Mouse (Mus musculus): ENCODE measurements around the gene Rnf225. TPM values are rescaled to one million over a fixed set of nuclear protein-coding genes. Genes with fewer than 3 reads are reported as not detected.

The Rnf225 gene
- polyA plus RNA-seq, 1 experiment from 2014 or later, result 0.59 TPM

- 4% methylated on average over 29 of the region's 29 CpGs for WGBS
- Histone ChIP-seq H3K4me3 (ENCODE audit: low read depth, low read length) (peak overlapping the region; percentile 42), H3K27ac (replicated peaks; ENCODE audit: low read depth, low read length) (peak overlapping the region; percentile 24; the same call in 1 of the 2 replicates), H3K27me3 (ENCODE audit: control insufficient read depth, insufficient read depth, low read length) (no peaks in the 10 kb centered on the region), H3K9ac (ENCODE audit: low read length) (peak overlapping the region; percentile 55), H3K36me3 (ENCODE audit: control insufficient read depth, insufficient read depth, low read length) (no peaks in the 10 kb centered on the region), H3K4me2 (ENCODE audit: low read depth, severe bottlenecking) (peak overlapping the region; percentile 39), H3K9me3 (ENCODE audit: control insufficient read depth, low read length) (no peaks in the 10 kb centered on the region), H3K4me1 (ENCODE audit: control insufficient read depth, insufficient read depth, low read length) (peaks cover 2% of the 10 kb centered on the region; the same call in 1 of the 2 replicates)
- peak; percentile 78 for DNase-seq (ENCODE audit: low spot score)
- peak; percentile 78 for ATAC-seq (ENCODE audit: insufficient number of reproducible peaks, low FRiP score, low TSS enrichment, low read depth)
These were observed 34.4 kb downstream of the Rnf225 start for GRCm38 (mm10) chr7:12961511-12962141.

GRCm38 (mm10) chr7:12965678-12966091, 38.5 kb downstream of the Rnf225 start, which contains the start of gene Zfp324:
Gene Zfp324, plus strand, starts transcription at chr7:12965838.
- peak within 1 kb of the TSS; percentile 89 for H3K9ac ChIP-seq (ENCODE audit: low read length)
- H3K27ac ChIP-seq (replicated peaks; ENCODE audit: low read depth, low read length), result peak within 1 kb of the TSS; percentile 75
- H3K9me3 ChIP-seq (ENCODE audit: control insufficient read depth, low read length), result no peaks in the 10 kb centered on the region
- peaks cover 3% of the 10 kb centered on the region for H3K36me3 ChIP-seq (ENCODE audit: control insufficient read depth, insufficient read depth, low read length)
- 0% methylated on average over 23 of the region's 23 CpGs for WGBS
- DNase-seq (ENCODE audit: low spot score) (peak; percentile 88), ATAC-seq (ENCODE audit: insufficient number of reproducible peaks, low FRiP score, low TSS enrichment, low read depth) (peak; percentile 87)
- H3K4me2 ChIP-seq (ENCODE audit: low read depth, severe bottlenecking), result peak within 1 kb of the TSS; percentile 91
- H3K4me1 ChIP-seq (ENCODE audit: control insufficient read depth, insufficient read depth, low read length), result peaks cover 6% of the 10 kb centered on the region; the same call in 1 of the 2 replicates
- H3K4me3 ChIP-seq (ENCODE audit: low read depth, low read length), result peak within 1 kb of the TSS; percentile 86
- no peaks in the 10 kb centered on the region for H3K27me3 ChIP-seq (ENCODE audit: control insufficient read depth, insufficient read depth, low read length)

DNA sequence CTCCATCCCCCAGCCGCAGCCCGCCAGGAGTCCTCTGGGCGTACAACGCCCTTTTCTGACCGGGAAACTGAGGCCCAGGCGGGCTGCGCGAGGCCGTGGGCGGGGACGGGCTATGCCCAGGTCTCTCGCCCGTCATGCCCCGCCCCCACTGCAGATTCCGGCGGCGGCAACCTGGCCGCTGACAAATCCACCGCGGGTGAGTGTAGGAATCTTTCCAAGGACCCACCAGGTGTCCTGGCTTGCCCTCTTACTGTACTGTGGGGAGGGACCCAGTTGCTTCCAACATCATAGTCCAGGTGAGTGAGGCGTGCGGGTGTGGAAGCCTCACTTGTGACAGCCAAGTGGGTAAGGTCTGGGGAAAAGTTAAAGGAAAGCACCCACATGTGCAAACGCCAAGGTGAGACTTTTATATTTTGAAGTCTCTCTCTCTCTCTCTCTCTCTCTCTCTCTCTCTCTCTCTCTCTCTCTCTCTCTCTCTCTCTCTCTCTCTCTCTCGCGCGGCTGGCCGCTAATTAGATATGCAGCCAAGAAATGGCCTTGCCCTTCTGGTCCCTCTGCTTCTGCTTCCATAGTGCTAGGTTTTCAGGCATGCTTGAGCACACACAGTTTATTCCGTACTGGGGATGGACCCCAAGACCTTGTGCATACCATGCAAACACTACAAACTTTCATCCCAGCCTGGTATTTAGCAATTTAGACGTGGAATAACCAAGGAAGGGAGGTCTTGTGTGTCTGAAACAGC, 39.1 kb downstream of the Rnf225 start:
- Histone ChIP-seq H3K27me3 (ENCODE audit: control insufficient read depth, insufficient read depth, low read length) (no peaks in the 10 kb centered on the region), H3K4me3 (ENCODE audit: low read depth, low read length) (peak overlapping the region; percentile 86), H3K9me3 (ENCODE audit: control insufficient read depth, low read length) (no peaks in the 10 kb centered on the region), H3K9ac (ENCODE audit: low read length) (peak overlapping the region; percentile 89), H3K36me3 (ENCODE audit: control insufficient read depth, insufficient read depth, low read length) (peaks cover 9% of the 10 kb centered on the region), H3K4me1 (ENCODE audit: control insufficient read depth, insufficient read depth, low read length) (peaks cover 6% of the 10 kb centered on the region; the same call in 1 of the 2 replicates), H3K4me2 (ENCODE audit: low read depth, severe bottlenecking) (peak overlapping the region; percentile 91), H3K27ac (replicated peaks; ENCODE audit: low read depth, low read length) (peak overlapping the region; percentile 75)
- WGBS, result 1% methylated on average over 25 of the region's 29 CpGs
- DNase-seq (ENCODE audit: low spot score), result peak; percentile 67
- ATAC-seq (ENCODE audit: insufficient number of reproducible peaks, low FRiP score, low TSS enrichment, low read depth), result peak; percentile 24

DNA sequence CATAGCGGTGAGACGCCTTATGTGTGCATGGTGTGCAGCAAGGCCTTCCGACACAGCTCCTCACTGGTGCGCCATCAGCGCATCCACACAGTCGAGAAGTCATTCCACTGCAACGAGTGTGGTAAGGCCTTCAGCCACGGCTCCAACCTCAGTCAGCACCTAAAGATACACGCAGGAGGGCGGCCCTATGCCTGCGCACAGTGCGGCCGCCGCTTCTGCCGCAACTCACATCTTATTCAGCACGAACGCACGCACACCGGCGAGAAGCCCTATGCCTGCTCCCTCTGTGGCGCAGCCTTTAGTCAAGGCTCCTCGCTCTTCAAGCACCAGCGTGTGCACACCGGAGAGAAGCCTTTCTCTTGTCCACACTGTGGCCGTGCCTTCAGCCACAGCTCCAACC, 43.7 kb downstream of the Rnf225 start:
- Histone ChIP-seq H3K4me3 (ENCODE audit: low read depth, low read length) (no peak overlapping the region), H3K36me3 (ENCODE audit: control insufficient read depth, insufficient read depth, low read length) (peaks cover 10% of the 10 kb centered on the region), H3K27ac (replicated peaks; ENCODE audit: low read depth, low read length) (no peak overlapping the region), H3K9ac (ENCODE audit: low read length) (no peak overlapping the region), H3K27me3 (ENCODE audit: control insufficient read depth, insufficient read depth, low read length) (no peaks in the 10 kb centered on the region), H3K9me3 (ENCODE audit: control insufficient read depth, low read length) (no peaks in the 10 kb centered on the region), H3K4me2 (ENCODE audit: low read depth, severe bottlenecking) (no peak overlapping the region), H3K4me1 (ENCODE audit: control insufficient read depth, insufficient read depth, low read length) (peaks cover 6% of the 10 kb centered on the region; the same call in 1 of the 2 replicates)
- DNase-seq (ENCODE audit: low spot score), result no peak
- 94% methylated on average over 25 of the region's 25 CpGs for WGBS
- ATAC-seq (ENCODE audit: insufficient number of reproducible peaks, low FRiP score, low TSS enrichment, low read depth), result no peak

DNA sequence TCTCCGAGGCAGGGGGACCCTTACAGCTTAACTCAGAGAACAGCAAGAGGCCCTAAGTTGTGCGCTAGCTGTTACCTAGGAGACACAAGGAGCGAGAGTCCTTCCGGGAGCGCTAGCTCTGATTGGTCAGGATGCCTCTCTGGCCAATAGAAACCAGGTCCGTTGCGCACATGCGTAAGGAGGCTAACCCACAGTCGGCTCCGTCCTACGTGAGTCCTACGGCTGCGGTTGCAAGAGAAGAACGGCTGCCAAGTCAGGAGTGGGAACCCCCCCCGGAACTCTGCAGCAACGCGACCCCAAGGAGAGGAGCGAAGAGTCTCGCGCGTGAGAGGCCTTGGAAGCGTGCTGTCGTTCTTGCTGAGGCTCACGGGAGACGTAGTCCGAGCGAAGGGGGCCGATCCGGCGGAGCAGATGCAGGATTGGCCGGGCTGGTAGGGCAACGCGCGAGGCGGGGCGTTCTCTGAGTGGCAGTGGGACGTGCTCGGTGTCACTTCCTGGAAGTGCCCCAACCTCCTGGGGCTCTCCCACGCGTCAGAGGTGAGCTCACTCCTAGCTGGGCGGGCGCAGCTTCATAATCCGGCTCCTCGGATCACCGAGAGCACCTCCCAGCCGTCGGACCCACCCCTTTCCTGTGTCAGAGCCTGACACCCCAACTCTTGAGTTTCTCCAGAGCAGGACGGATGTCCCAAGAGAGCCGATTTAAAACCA, 50.6 kb downstream of the Rnf225 start, which contains the start of gene Zfp446:
Zfp446 (plus strand) TSS at position 167 of the 708 bp plus-strand sequence.
- Histone ChIP-seq H3K36me3 (ENCODE audit: control insufficient read depth, insufficient read depth, low read length) (peaks cover 3% of the 10 kb centered on the region; the same call in 1 of the 2 replicates), H3K4me2 (ENCODE audit: low read depth, severe bottlenecking) (peak within 1 kb of the TSS; percentile 58), H3K4me1 (ENCODE audit: control insufficient read depth, insufficient read depth, low read length) (no peaks in the 10 kb centered on the region), H3K4me3 (ENCODE audit: low read depth, low read length) (peak within 1 kb of the TSS; percentile 65), H3K9me3 (ENCODE audit: control insufficient read depth, low read length) (no peaks in the 10 kb centered on the region), H3K27ac (replicated peaks; ENCODE audit: low read depth, low read length) (peak within 1 kb of the TSS; percentile 88), H3K27me3 (ENCODE audit: control insufficient read depth, insufficient read depth, low read length) (no peaks in the 10 kb centered on the region), H3K9ac (ENCODE audit: low read length) (peak within 1 kb of the TSS; percentile 68)
- WGBS, result under 1% methylated on average over 47 of the region's 49 CpGs
- DNase-seq (ENCODE audit: low spot score), result peak; percentile 97
- ATAC-seq (ENCODE audit: insufficient number of reproducible peaks, low FRiP score, low TSS enrichment, low read depth), result peak; percentile 99

DNA sequence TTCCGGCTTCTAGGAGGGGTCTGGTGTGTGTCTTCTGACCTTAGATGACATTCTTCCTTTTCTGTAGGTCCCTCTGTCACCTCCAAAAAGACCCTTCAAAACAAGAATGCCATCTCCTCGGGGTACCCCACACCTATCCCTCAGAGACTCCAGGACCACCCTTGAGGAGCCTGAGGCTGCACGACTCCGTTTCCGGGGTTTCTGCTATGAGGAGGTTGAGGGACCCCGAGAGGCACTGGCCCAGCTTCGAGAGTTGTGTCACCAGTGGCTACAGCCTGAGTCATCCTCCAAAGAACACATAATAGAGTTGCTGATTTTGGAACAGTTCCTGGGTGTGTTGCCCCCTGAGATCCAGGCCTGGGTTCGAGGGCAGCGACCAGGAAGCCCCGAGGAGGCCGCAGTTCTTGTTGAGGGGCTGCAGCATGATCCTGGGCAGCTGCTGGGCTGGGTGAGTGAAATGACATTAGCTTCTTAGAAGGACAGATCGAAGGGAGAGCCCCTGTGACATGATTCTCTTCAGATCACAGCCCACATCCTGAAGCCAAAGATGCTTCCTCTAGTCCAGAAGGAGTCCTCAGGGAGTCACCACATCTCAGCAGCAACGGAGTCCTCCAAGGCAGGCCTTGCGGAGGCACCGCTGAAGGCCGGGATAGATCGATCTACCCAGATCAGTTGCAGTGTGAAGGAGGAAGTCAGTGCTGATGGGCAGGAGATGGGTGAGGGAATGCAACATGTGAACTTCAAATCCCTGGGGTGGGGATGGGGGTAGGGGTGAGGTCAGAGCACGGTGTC, 51.9 kb downstream of the Rnf225 start:
- H3K27ac ChIP-seq (replicated peaks; ENCODE audit: low read depth, low read length), result no peak overlapping the region
- WGBS, result 81% methylated on average over 18 of the region's 18 CpGs
- H3K4me3 ChIP-seq (ENCODE audit: low read depth, low read length), result no peak overlapping the region
- no peak overlapping the region for H3K9ac ChIP-seq (ENCODE audit: low read length)
- no peaks in the 10 kb centered on the region for H3K4me1 ChIP-seq (ENCODE audit: control insufficient read depth, insufficient read depth, low read length)
- no peaks in the 10 kb centered on the region for H3K9me3 ChIP-seq (ENCODE audit: control insufficient read depth, low read length)
- peak overlapping the region; percentile 58; the same call in 1 of the 2 replicates for H3K4me2 ChIP-seq (ENCODE audit: low read depth, severe bottlenecking)
- no peak for ATAC-seq (ENCODE audit: insufficient number of reproducible peaks, low FRiP score, low TSS enrichment, low read depth)
- DNase-seq (ENCODE audit: low spot score), result no peak
- peaks cover 3% of the 10 kb centered on the region; the same call in 1 of the 2 replicates for H3K36me3 ChIP-seq (ENCODE audit: control insufficient read depth, insufficient read depth, low read length)
- no peaks in the 10 kb centered on the region for H3K27me3 ChIP-seq (ENCODE audit: control insufficient read depth, insufficient read depth, low read length)

DNA sequence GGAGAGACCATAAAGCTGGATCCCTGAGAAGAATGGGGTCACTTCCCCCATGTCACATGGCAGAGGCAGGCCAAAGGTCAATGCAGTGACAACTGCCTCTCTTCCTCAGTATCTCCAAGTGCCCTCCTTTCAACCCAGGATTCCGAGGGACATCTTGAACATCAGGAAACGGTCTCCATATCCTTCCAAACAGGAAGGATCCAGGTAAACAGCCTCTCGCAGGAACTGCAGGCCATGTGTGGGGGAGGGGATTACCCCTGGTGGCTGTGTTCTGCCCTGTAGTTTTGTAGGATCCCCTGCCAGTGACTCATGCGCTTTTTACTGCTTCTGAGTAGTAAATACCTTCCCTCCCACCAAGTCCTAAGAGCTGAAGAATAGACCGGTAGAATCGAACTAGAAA, 52.6 kb downstream of the Rnf225 start:
- Histone ChIP-seq H3K27me3 (ENCODE audit: control insufficient read depth, insufficient read depth, low read length) (no peaks in the 10 kb centered on the region), H3K4me2 (ENCODE audit: low read depth, severe bottlenecking) (no peak overlapping the region), H3K36me3 (ENCODE audit: control insufficient read depth, insufficient read depth, low read length) (peaks cover 3% of the 10 kb centered on the region; the same call in 1 of the 2 replicates), H3K9me3 (ENCODE audit: control insufficient read depth, low read length) (no peaks in the 10 kb centered on the region), H3K4me3 (ENCODE audit: low read depth, low read length) (no peak overlapping the region), H3K27ac (replicated peaks; ENCODE audit: low read depth, low read length) (no peak overlapping the region), H3K9ac (ENCODE audit: low read length) (no peak overlapping the region), H3K4me1 (ENCODE audit: control insufficient read depth, insufficient read depth, low read length) (no peaks in the 10 kb centered on the region)
- ATAC-seq (ENCODE audit: insufficient number of reproducible peaks, low FRiP score, low TSS enrichment, low read depth) (no peak), DNase-seq (ENCODE audit: low spot score) (no peak)
- 55% methylated on average over 6 of the region's 6 CpGs for WGBS
